ENCODE assay signal across 19 mouse cellular contexts in the genomic region with DNA sequence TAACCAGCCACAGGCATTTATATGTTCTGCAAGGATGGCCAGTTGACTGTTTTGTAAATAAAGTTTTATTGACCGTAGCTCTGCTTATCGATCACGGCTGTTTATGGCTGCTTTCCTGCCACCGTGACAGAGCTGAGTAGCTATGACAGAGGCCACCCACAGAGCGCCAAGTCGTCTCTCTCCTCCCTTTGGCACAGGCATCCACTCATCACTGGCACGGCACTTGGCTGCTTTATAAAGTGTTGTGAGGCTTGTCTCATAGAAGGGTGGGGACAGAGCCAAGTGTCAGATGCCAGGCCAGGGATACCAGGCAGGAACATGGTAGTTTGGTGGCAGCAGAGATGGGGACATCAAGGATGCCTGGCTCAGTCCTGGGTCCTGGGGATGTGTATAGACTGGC. TPM values are rescaled to one million over a fixed set of nuclear protein-coding genes. Genes with fewer than 3 reads are reported as not detected.
A peak's percentile ranks its signal among the peaks of the same experiment; 100 is the strongest.
DNase-seq lines count a peak whose midpoint lies in the region; ATAC-seq and TF ChIP-seq lines count a peak whose summit lies in the region.
"Had no signal": no experiment of that assay in that cellular context is flagged by ENCODE, and none has a peak within 500 bp of the region (broad histone marks: within the 10 kb centered on the region; RNA-seq: fewer than 3 reads in every experiment).

No protein-coding gene starts in this region.

- no peak for ATAC-seq in heart, embryonic 12.5 days (ENCODE audit: insufficient number of reproducible peaks, low FRiP score)
- no peak for ATAC-seq in liver, embryonic 12.5 days

- H3K9me3 ChIP-seq in heart, embryonic 12.5 days (replicated peaks) = no peaks in the 10 kb centered on the region
- no peaks in the 10 kb centered on the region for H3K9me3 ChIP-seq in liver, embryonic 12.5 days (replicated peaks)
- H3K9me3 ChIP-seq: embryonic facial prominence, embryonic 12.5 days; heart, embryonic 13.5 days; limb, embryonic 13.5 days; midbrain, embryonic 12.5 days had no signal

- no peak overlapping the region for H3K27ac ChIP-seq in heart, embryonic 12.5 days (ENCODE audit: poor library complexity, severe bottlenecking)
- peak overlapping the region; percentile 75 for H3K27ac ChIP-seq in liver, adult 2 months (replicated peaks; ENCODE audit: insufficient read depth, low read depth, low read length)
- H3K27ac ChIP-seq in liver, embryonic 12.5 days = no peak overlapping the region
- H3K27ac ChIP-seq: embryonic facial prominence, embryonic 12.5 days; heart, embryonic 13.5 days; limb, embryonic 13.5 days; midbrain, embryonic 12.5 days had no signal

- DNase-seq in heart, postnatal 14 days = peak; percentile 13 to 31
- peak; percentile 99 for DNase-seq in liver, adult 2 months (ENCODE audit: extremely low read depth, low read depth, low spot score)
- peak; percentile 62 for DNase-seq in cerebellum, adult 9-10 months
- DNase-seq in mesoderm, embryonic 11.5 days (ENCODE audit: low read depth, low spot score) = peak; percentile 7
- no peak for DNase-seq in right cerebral cortex, postnatal 10 days (ENCODE audit: low spot score in 2 of 2)
- DNase-seq in c-Kit-positive CD71-positive TER-119-positive erythroid progenitor cells, embryonic 14.5 days (ENCODE audit: low spot score) = no peak
- DNase-seq: adrenal gland, adult 8-10 months; heart, postnatal 4 days; kidney, postnatal 14 days; lung, postnatal 36 days; right cerebral cortex, adult 18-20 months had no signal

- 0 out of 2 replicates have a peak, but pooled peaks cover 2% of the 10 kb centered on the region for H3K36me3 ChIP-seq in heart, embryonic 12.5 days
- no peaks in the 10 kb centered on the region for H3K36me3 ChIP-seq in liver, adult 2 months (ENCODE audit: control insufficient read depth, insufficient read depth, low read length)
- H3K36me3 ChIP-seq in liver, embryonic 12.5 days = 0 out of 2 replicates have a peak, but pooled peaks cover 4% of the 10 kb centered on the region
- H3K36me3 ChIP-seq: G1E; midbrain, embryonic 12.5 days had no signal

- WGBS in heart, embryonic 12.5 days = 86% methylated on average over 7 of the region's 7 CpGs
- 22% methylated on average over 7 of the region's 7 CpGs for WGBS in liver, adult 2 months
- WGBS in liver, embryonic 12.5 days (ENCODE audit: insufficient replicate concordance) = 74% methylated on average over 7 of the region's 7 CpGs

- peaks cover 26% of the 10 kb centered on the region for H3K4me1 ChIP-seq in heart, embryonic 12.5 days (replicated peaks)
- peaks cover 38% of the 10 kb centered on the region for H3K4me1 ChIP-seq in liver, adult 2 months (ENCODE audit: control insufficient read depth, insufficient read depth, low read length)
- no peaks in the 10 kb centered on the region for H3K4me1 ChIP-seq in liver, embryonic 12.5 days
- H3K4me1 ChIP-seq: midbrain, embryonic 12.5 days had no signal

- no peaks in the 10 kb centered on the region for H3K79me2 ChIP-seq in liver, adult 2 months (ENCODE audit: control insufficient read depth, insufficient read depth, low read length)

- no peak overlapping the region for H3K4me3 ChIP-seq in heart, embryonic 12.5 days
- H3K4me3 ChIP-seq in liver, adult 2 months (ENCODE audit: insufficient read depth, low read depth, low read length) = no peak overlapping the region
- no peak overlapping the region for H3K4me3 ChIP-seq in liver, embryonic 12.5 days
- H3K4me3 ChIP-seq: embryonic facial prominence, embryonic 12.5 days; heart, embryonic 13.5 days; limb, embryonic 13.5 days; midbrain, embryonic 12.5 days; myocyte had no signal

- TF ChIP-seq POLR2A in liver, adult 2 months (IDR thresholded peaks at IDR 0.05; ENCODE audit: extremely low read depth, insufficient read depth, low read length) = no peak

- H3K9ac ChIP-seq in heart, embryonic 12.5 days = no peak overlapping the region
- H3K9ac ChIP-seq in liver, adult 2 months (ENCODE audit: low read depth, low read length) = no peak overlapping the region
- no peak overlapping the region for H3K9ac ChIP-seq in liver, embryonic 12.5 days
- H3K9ac ChIP-seq: embryonic facial prominence, embryonic 12.5 days; heart, embryonic 13.5 days; limb, embryonic 13.5 days; midbrain, embryonic 12.5 days had no signal

- intact Hi-C loops in heart, postnatal 14 days (cut with DNase I) = no loop called here

- no peak for TF ChIP-seq CTCF in liver, adult 2 months (IDR thresholded peaks at IDR 0.05; ENCODE audit: low read depth, low read length)

- no peak overlapping the region for H3K4me2 ChIP-seq in heart, embryonic 12.5 days
- H3K4me2 ChIP-seq in liver, embryonic 12.5 days = no peak overlapping the region
- H3K4me2 ChIP-seq: embryonic facial prominence, embryonic 12.5 days; heart, embryonic 13.5 days; limb, embryonic 13.5 days; midbrain, embryonic 12.5 days had no signal

- no peaks in the 10 kb centered on the region for H3K27me3 ChIP-seq in heart, embryonic 12.5 days (replicated peaks)
- H3K27me3 ChIP-seq in liver, adult 2 months (ENCODE audit: control insufficient read depth, insufficient read depth, low read length) = no peaks in the 10 kb centered on the region
- no peaks in the 10 kb centered on the region for H3K27me3 ChIP-seq in liver, embryonic 12.5 days (replicated peaks)
- H3K27me3 ChIP-seq: embryonic facial prominence, embryonic 12.5 days; heart, embryonic 13.5 days; limb, embryonic 13.5 days; midbrain, embryonic 12.5 days had no signal

RNA-seq across cellular contexts. Expression of gene Col27a1, which starts 43.5 kb away (rescaled TPM):
- total RNA-seq in heart, postnatal 14 days (2021) = 1 to 10 TPM; 2.4 to 3.4 TPM
- 3.7 and 3.8 TPM in 2 replicates for polyA plus RNA-seq in heart, embryonic 12.5 days (2016; fragmentation: Nextera tagmentation; extraction: Ambion mirVana)
- 1.7 and 2.2 TPM in 2 replicates for total RNA-seq in liver, adult 2 months (2014; rRNA removed)
- polyA plus RNA-seq in liver, adult 2 months (2012; rRNA removed) = 4.1 and 5.4 TPM in 2 replicates
- polyA plus RNA-seq in liver, embryonic 12.5 days (2016; fragmentation: Nextera tagmentation; extraction: Ambion mirVana) = 2.3 and 2.7 TPM in 2 replicates
- polyA plus RNA-seq: G1E had no signal

Comparison
In these comparisons a context has a peak if more than half of its experiments do, and no peak if none do; other contexts are left out.
1. DNase-seq: peak in heart, postnatal 14 days (2 of 2), liver, adult 2 months (single experiment), cerebellum, adult 9-10 months (single experiment) and mesoderm, embryonic 11.5 days (single experiment); none in right cerebral cortex, postnatal 10 days (0 of 2) and c-Kit-positive CD71-positive TER-119-positive erythroid progenitor cells, embryonic 14.5 days (single experiment).